Mouse (Mus musculus) heart, adult 2 months (tissue): ENCODE data around the gene Ptgr1.

ENCODE experiments used
- CTCF ChIP-seq: fragments of 200-600 bp; IDR thresholded peaks from 2 replicates; pipeline ENCODE4 v1.8.1; 2022; ENCODE audit warnings: antibody characterized with exemption, mild to moderate bottlenecking, moderate library complexity
- POLR2A ChIP-seq: fragments of 200-500 bp; IDR thresholded peaks from 2 replicates; pipeline ENCODE4 v1.6.1; 2011; ENCODE audit warnings: mild to moderate bottlenecking, low read depth, low read length, control low read depth; ENCODE audit not compliant: insufficient read depth

DNA sequence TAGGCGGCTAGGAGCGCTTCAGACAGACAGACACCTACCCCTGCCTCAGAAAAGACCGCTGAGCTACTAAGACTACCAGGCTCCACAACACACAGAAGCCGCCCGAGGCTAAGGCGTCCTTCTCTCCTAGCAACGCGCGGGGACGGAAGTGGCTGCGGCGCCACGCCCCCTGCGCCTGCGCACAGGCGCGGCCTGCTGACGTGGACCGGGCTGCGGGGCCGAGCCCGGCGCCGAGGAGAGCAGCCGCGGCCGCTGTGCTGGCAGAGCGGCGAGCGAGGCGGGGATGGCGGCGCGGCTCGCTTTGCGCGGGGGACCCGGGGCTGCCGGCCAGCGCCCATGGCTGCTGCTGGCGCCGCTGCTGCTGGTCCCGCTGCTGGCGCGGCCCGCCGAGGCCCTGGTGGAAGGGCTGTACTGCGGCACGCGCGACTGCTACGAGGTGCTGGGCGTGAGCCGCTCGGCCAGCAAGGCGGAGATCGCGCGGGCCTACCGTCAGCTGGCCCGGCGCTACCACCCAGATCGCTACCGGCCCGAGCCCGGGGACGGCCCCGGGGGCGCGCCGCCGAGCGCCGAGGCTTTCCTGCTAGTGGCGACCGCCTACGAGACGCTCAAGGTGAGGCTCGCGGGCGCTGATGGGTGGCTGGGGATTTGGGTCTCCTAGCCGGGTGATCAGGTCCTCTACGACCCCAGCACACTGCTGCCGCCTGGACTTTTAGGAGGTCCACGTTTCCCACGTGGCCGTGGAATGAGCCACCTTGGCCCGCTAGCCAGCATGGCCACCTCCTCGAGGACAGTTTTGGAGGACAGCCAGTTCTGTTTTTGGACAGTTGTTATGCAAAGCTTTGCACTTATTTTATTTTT is 16.3 kb upstream of the Ptgr1 start, which contains the start of gene Gm20503:
- TF ChIP-seq CTCF (no peak), POLR2A (peak; percentile 51; the same call in 1 of the 2 replicates)
